Mouse (Mus musculus): ENCODE results near the gene Gm29094. TPM values are rescaled to one million over a fixed set of nuclear protein-coding genes. Genes with fewer than 3 reads are reported as not detected.

Gm29094 gene
- polyA plus RNA-seq, 1 experiment from 2014 or later, result not detected

- Histone ChIP-seq H3K4me1 (replicated peaks) (no peaks in the 10 kb centered on the region), H3K27me3 (no peaks in the 10 kb centered on the region), H3K9ac (replicated peaks) (no peak overlapping the region), H3K36me3 (no peaks in the 10 kb centered on the region), H3K27ac (no peak overlapping the region), H3K9me3 (no peaks in the 10 kb centered on the region), H3K4me3 (replicated peaks) (no peak overlapping the region), H3K4me2 (replicated peaks) (no peak overlapping the region)
- 96% methylated on average over 3 of the region's 3 CpGs for WGBS
- no peak for ATAC-seq
Observed at GRCm38 (mm10) chr9:89263968-89264367, 64.8 kb downstream of the Gm29094 start.

GRCm38 (mm10) chr9:89264571-89264970 is 65.4 kb downstream of the Gm29094 start:
- no peaks in the 10 kb centered on the region for H3K9me3 ChIP-seq
- H3K9ac ChIP-seq (replicated peaks), result no peak overlapping the region
- H3K27me3 ChIP-seq, result no peaks in the 10 kb centered on the region
- H3K4me3 ChIP-seq (replicated peaks), result no peak overlapping the region
- ATAC-seq, result no peak
- H3K36me3 ChIP-seq, result no peaks in the 10 kb centered on the region
- H3K4me2 ChIP-seq (replicated peaks), result no peak overlapping the region
- H3K4me1 ChIP-seq (replicated peaks), result no peaks in the 10 kb centered on the region
- 95% methylated on average over 1 of the region's 1 CpGs for WGBS
- H3K27ac ChIP-seq, result no peak overlapping the region

Other genes with a start within 250 kb of the Gm29094 start
- gene Bcl2a1a, start 242.5 kb upstream of the Gm29094 start, polyA plus RNA-seq (2015; fragmentation: Nextera tagmentation; extraction: Ambion mirVana), result not detected in 2 replicates
- gene Trim43b, start 106.5 kb upstream of the Gm29094 start, polyA plus RNA-seq (2015; fragmentation: Nextera tagmentation; extraction: Ambion mirVana), result not detected in 2 replicates
- gene Bcl2a1b, start 170 bp upstream of the Gm29094 start, polyA plus RNA-seq (2015; fragmentation: Nextera tagmentation; extraction: Ambion mirVana), result 0.73 and 0.99 TPM in 2 replicates
- 11.3 and 13.4 TPM in 2 replicates for gene Mthfs, start 11.3 kb downstream of the Gm29094 start, polyA plus RNA-seq (2015; fragmentation: Nextera tagmentation; extraction: Ambion mirVana)

Measured in midbrain, embryonic 13.5 days (tissue).